Mouse (Mus musculus): ENCODE data around the gene Fbxw9.

GRCm38 (mm10) chr8:85043619-85044018, 16.2 kb upstream of the Fbxw9 start:
- TF ChIP-seq CTCF (IDR thresholded peaks at IDR 0.05; ENCODE audit: borderline replicate concordance, insufficient read depth, low read depth, low read length) (no peak), POLR2A (IDR thresholded peaks at IDR 0.05; ENCODE audit: borderline replicate concordance, insufficient read depth, low read length) (no peak)
